Mouse (Mus musculus) liver, embryonic 13.5 days (tissue): ENCODE measurements around the gene 1700029H14Rik. TPM values are rescaled to one million over a fixed set of nuclear protein-coding genes. Genes with fewer than 3 reads are reported as not detected.

ENCODE experiments used
- ATAC-seq: fragments of 200-750 bp; cut with Nextera tagmentation; 2 replicates; pipeline ENCODE4 v1.8.0; 2017; ENCODE audit warnings: low read depth, mild to moderate bottlenecking, moderate number of reproducible peaks, moderate library complexity
- DNase-seq: peaks from one replicate; pipeline ENCODE4 v3.0.0; 2022
- H3K27ac ChIP-seq: fragments of 300-500 bp; sonication (generic); 2 replicates; pipeline ENCODE4 v1.5.1; 2015; ENCODE audit warnings: moderate library complexity, mild to moderate bottlenecking, inconsistent platforms
- H3K27me3 ChIP-seq: fragments of 300-500 bp; sonication (generic); 2 replicates; pipeline ENCODE4 v1.6.1; 2015; ENCODE audit warnings: mild to moderate bottlenecking, inconsistent platforms
- H3K36me3 ChIP-seq: fragments of 300-500 bp; sonication (generic); 2 replicates; pipeline ENCODE4 v1.6.1; 2015; ENCODE audit warnings: mild to moderate bottlenecking, inconsistent platforms
- H3K4me1 ChIP-seq: fragments of 300-500 bp; sonication (generic); replicated peaks from 2 replicates; pipeline ENCODE4 v1.6.1; 2015; ENCODE audit warnings: inconsistent platforms
- H3K4me2 ChIP-seq: fragments of 300-500 bp; sonication (generic); 2 replicates; pipeline ENCODE4 v1.6.1; 2015; ENCODE audit warnings: inconsistent platforms, mild to moderate bottlenecking, moderate library complexity
- H3K4me3 ChIP-seq: fragments of 300-500 bp; sonication (generic); replicated peaks from 2 replicates; pipeline ENCODE4 v1.5.1; 2015; ENCODE audit warnings: mild to moderate bottlenecking, inconsistent platforms
- H3K9ac ChIP-seq: fragments of 300-500 bp; sonication (generic); 2 replicates; pipeline ENCODE4 v1.6.1; 2015; ENCODE audit warnings: mild to moderate bottlenecking, inconsistent platforms
- H3K9me3 ChIP-seq: fragments of 300-500 bp; sonication (generic); replicated peaks from 2 replicates; pipeline ENCODE4 v1.6.1; 2016; ENCODE audit warnings: inconsistent platforms
- WGBS: fragments of 180-500 bp; shearing (Covaris S2); methylation state at CpG from one replicate; pipeline ENCODE4 v1.1.7; 2015; ENCODE audit not compliant: insufficient replicate concordance; 5-methylcytosine and 5-hydroxymethylcytosine counted together
- polyA plus RNA-seq: library from polyadenylated mRNA; unstranded; fragments of >200 nt; fragmentation: Nextera tagmentation; extraction: Ambion mirVana; gene quantifications from 2 replicates; pipeline ENCODE4 v1.2.1, GENCODE M21; 2015

Gene 1700029H14Rik
- polyA plus RNA-seq, 1 experiment from 2014 or later = not detected

DNA sequence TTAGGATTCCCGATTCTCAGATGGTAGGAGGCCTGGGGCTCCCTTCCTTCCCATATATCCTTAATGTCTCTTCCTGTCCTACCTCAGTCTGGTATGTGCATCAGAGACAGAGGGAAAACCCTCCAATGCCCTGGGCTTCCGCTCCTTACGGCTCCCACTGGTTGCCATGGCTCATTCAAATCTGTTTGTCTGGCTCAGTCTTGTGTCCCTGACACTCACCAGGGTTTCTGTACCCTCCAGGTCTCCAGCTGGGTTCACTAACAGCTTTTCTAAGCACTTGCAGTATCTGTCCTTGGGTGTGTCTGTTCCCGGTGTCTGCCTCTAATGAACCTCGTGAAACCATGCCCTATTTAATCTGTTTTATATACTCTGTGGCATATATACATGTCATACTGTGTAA, 20.7 kb downstream of the 1700029H14Rik start:
- H3K36me3 ChIP-seq = no peaks in the 10 kb centered on the region
- H3K27me3 ChIP-seq = no peaks in the 10 kb centered on the region
- H3K4me1 ChIP-seq = no peaks in the 10 kb centered on the region
- H3K4me2 ChIP-seq = no peak overlapping the region
- H3K9me3 ChIP-seq = no peaks in the 10 kb centered on the region
- H3K9ac ChIP-seq = no peak overlapping the region
- H3K27ac ChIP-seq = no peak overlapping the region
- DNase-seq (no peak), ATAC-seq (no peak)
- WGBS = 63% methylated on average over 5 of the region's 5 CpGs
- no peak overlapping the region for H3K4me3 ChIP-seq

DNA sequence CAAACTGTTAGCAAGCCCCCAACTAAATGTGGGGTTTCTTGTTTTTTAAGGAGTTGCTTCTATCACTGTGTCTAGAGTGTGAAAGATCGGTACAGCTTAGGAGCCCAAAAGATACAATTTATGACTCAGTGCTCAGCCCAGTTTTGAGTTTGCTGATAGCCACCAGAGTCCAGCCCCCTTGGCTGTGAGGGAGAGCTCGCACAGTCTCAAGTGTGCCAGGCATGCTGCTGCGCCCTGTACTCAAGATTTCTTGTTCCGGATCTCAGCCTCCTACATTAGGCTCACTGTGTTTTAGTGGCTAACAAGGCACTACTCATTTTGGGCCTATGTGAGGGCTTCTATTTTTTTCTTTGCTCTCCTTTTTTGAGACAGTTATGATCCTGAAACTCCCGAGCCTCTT, 22.1 kb downstream of the 1700029H14Rik start:
- Histone ChIP-seq H3K9me3 (no peaks in the 10 kb centered on the region), H3K4me2 (no peak overlapping the region), H3K27ac (no peak overlapping the region), H3K27me3 (no peaks in the 10 kb centered on the region), H3K36me3 (no peaks in the 10 kb centered on the region), H3K4me1 (no peaks in the 10 kb centered on the region), H3K9ac (no peak overlapping the region), H3K4me3 (no peak overlapping the region)
- ATAC-seq (no peak), DNase-seq (no peak)
- WGBS = 61% methylated on average over 5 of the region's 5 CpGs

DNA sequence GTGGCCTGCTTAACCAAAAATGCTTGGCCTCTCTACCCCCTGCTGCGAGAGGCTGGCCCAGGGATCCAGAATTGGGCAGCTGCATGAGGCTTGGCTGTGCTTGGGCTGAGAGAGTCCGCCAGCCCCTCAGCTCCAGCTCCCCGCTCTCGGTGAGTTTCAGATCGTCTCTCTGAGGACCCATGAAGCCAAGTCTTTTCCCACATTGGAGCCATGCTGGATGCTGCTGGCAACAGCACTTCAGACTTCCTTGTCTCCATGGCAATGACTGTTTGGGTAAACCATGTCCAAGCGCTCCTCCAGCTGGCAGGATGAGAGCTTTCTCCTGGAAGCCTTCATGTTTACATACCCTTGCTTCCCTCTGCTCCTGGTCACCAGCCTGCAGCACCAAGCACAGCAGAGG, 23.4 kb downstream of the 1700029H14Rik start:
- ATAC-seq = no peak
- no peak for DNase-seq

DNA sequence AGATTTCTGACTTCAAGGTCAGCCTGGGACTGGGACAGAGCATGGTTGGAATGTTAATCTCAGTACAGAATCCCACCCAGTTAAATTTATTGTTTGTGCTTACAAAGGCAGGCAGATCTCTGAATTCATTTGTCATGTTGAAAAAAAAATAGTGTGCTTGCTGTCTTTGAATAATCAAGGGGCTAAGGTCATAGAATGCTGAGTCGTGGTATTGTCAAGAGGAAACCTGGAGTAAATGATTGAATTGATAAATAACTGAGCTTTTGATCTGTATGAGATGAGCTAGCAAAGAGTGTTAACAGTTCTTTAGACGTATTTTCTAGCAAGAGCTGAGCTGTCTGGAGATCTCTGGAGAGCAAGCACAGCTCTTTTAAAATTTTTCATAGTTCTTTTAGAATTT, 25.2 kb downstream of the 1700029H14Rik start:
- Histone ChIP-seq H3K4me3 (no peak overlapping the region), H3K27ac (no peak overlapping the region), H3K4me2 (no peak overlapping the region), H3K4me1 (no peaks in the 10 kb centered on the region), H3K9ac (no peak overlapping the region), H3K9me3 (no peaks in the 10 kb centered on the region), H3K36me3 (no peaks in the 10 kb centered on the region), H3K27me3 (no peaks in the 10 kb centered on the region)
- DNase-seq (no peak), ATAC-seq (no peak)
- WGBS = 31% methylated on average over 2 of the region's 2 CpGs

More for the DNA sequence above, 23.4 kb downstream of the 1700029H14Rik start:
- no peak overlapping the region for H3K4me2 ChIP-seq
- no peak overlapping the region for H3K27ac ChIP-seq
- 63% methylated on average over 6 of the region's 6 CpGs for WGBS
- no peaks in the 10 kb centered on the region for H3K27me3 ChIP-seq
- H3K9me3 ChIP-seq = no peaks in the 10 kb centered on the region
- H3K9ac ChIP-seq = no peak overlapping the region
- H3K4me1 ChIP-seq = no peaks in the 10 kb centered on the region
- H3K36me3 ChIP-seq = no peaks in the 10 kb centered on the region
- H3K4me3 ChIP-seq = no peak overlapping the region

DNA sequence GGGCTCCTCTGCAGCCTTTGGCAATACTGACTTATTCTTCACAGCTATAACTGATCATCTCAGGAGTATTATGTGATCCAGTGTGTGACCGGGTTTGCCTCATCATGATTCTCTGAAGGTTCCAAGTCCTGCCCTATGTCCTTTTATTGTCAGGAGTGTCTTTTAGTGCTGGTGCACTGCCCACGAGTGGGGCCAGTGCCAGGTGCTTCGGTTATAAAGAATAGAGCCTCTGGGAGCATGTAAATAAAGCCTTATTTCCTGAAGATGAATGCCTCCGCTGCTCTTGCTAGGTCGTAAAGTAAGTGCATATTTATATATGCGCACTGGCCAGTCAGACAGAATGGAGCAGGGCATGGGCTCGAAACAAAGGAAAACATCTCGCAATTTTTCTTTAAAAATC, 29.1 kb downstream of the 1700029H14Rik start:
- H3K27ac ChIP-seq = no peak overlapping the region
- H3K4me2 ChIP-seq = no peak overlapping the region
- H3K4me1 ChIP-seq = no peaks in the 10 kb centered on the region; the same call in 1 of the 2 replicates
- H3K9me3 ChIP-seq = no peaks in the 10 kb centered on the region
- WGBS = 69% methylated on average over 8 of the region's 8 CpGs
- H3K36me3 ChIP-seq = no peaks in the 10 kb centered on the region
- ATAC-seq = no peak
- H3K4me3 ChIP-seq = no peak overlapping the region
- H3K27me3 ChIP-seq = no peaks in the 10 kb centered on the region
- no peak overlapping the region for H3K9ac ChIP-seq
- no peak for DNase-seq

DNA sequence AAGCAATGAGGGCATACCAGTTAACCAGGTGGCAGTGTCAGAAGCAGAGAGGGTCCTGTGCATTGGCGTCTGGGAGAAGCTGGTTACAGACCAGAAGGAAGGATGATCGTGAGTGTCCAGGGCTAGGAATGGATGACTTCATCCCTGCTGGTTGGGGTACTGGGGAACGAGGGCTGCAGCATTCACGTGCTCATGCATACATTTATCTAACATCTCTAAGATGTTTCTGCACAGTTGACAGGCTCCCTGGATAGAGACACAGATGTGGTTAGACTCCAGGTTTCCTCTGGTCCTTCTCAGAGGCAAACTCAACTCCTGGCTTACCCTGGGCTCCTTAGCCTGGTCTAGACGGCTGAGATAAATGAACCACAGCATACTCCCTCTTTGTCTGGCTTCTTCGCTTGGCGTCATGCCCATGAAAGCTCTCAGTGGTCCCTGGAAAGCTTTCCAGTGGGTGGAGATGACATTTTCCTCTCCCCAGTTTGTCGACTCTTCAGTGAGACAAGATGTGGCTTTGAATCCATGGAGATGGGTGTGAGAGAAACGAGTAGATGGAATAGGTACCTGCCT, 30.6 kb downstream of the 1700029H14Rik start:
- Histone ChIP-seq H3K4me3 (no peak overlapping the region), H3K9me3 (no peaks in the 10 kb centered on the region; the same call in 1 of the 2 replicates), H3K27ac (no peak overlapping the region), H3K27me3 (no peaks in the 10 kb centered on the region), H3K36me3 (no peaks in the 10 kb centered on the region), H3K4me1 (no peaks in the 10 kb centered on the region; the same call in 1 of the 2 replicates), H3K9ac (no peak overlapping the region), H3K4me2 (no peak overlapping the region)
- WGBS = 49% methylated on average over 9 of the region's 9 CpGs
- DNase-seq = no peak
- no peak for ATAC-seq

DNA sequence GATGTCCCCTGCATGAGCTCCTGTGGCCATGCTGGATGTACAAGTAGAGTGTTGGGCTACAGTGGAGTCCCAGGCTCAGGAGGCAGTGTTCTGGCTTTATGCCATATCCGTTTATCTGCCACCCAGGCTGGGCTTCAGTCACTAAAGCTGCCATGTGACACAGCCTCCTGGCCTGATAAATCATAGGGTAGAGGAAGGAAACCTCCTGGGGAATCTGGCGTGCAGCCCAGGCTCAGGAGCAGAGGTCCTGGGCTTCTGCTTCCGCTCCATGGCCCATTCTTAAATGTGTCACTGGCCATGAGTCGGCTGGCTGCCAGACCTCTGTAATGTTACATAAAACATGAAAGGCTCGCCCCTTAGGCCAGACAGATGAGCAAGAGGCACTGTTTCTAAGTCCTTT, 31.3 kb downstream of the 1700029H14Rik start:
- H3K4me2 ChIP-seq = no peak overlapping the region
- H3K4me1 ChIP-seq = no peaks in the 10 kb centered on the region; the same call in 1 of the 2 replicates
- H3K9ac ChIP-seq = no peak overlapping the region
- ATAC-seq = no peak; the same call in 1 of the 2 replicates
- H3K27me3 ChIP-seq = no peaks in the 10 kb centered on the region
- WGBS = 42% methylated on average over 5 of the region's 5 CpGs
- no peaks in the 10 kb centered on the region; the same call in 1 of the 2 replicates for H3K9me3 ChIP-seq
- H3K36me3 ChIP-seq = no peaks in the 10 kb centered on the region
- H3K27ac ChIP-seq = no peak overlapping the region
- DNase-seq = no peak
- no peak overlapping the region for H3K4me3 ChIP-seq

DNA sequence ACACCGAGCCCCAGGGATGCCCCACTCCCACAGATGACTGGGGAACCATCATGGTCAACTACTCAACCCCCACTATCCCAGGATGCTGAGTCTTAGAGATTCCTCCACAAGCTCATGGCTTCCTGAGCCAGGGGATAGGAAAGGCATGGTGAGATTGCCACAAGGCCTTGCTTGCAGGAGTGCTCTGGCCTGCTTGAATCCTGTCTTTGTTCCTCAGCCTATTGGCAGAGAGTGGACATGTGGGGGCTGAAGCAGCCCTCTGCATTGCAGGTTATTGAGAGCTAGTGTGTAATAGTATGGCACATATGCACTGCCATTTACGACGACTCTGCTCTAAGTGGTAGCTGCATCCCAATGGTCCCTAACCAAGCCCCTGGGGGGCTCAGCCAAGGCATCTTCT, 31.9 kb downstream of the 1700029H14Rik start:
- DNase-seq (no peak), ATAC-seq (no peak)
- Histone ChIP-seq H3K9me3 (no peaks in the 10 kb centered on the region; the same call in 1 of the 2 replicates), H3K27ac (no peak overlapping the region), H3K4me1 (no peaks in the 10 kb centered on the region; the same call in 1 of the 2 replicates), H3K4me2 (no peak overlapping the region), H3K27me3 (no peaks in the 10 kb centered on the region), H3K9ac (no peak overlapping the region), H3K4me3 (no peak overlapping the region), H3K36me3 (no peaks in the 10 kb centered on the region)
- WGBS = 59% methylated on average over 3 of the region's 3 CpGs

DNA sequence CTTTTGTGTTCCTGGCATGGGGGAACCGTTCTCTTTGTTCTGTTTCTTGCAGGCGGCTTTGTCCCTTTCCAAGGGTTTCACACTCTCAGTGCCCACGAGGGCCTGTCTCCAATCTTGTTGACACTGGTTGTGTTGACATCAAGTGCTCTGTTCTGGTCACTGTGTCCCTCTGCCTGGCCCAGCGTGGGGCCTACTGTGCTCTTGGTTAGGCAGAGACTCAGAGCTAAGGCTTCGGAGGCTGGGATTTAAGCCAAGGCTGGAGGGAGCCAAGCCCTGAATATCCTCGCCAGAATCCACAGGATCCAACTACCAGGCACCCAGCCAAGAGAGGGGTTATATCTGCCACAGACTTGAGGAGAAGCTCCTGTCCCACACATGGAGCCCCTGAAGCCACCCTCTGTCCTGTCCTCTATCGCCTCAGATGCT, 32.4 kb downstream of the 1700029H14Rik start:
- no peak for ATAC-seq
- Histone ChIP-seq H3K27me3 (no peaks in the 10 kb centered on the region), H3K9ac (no peak overlapping the region), H3K27ac (no peak overlapping the region), H3K36me3 (no peaks in the 10 kb centered on the region), H3K4me1 (no peaks in the 10 kb centered on the region; the same call in 1 of the 2 replicates), H3K9me3 (no peaks in the 10 kb centered on the region; the same call in 1 of the 2 replicates), H3K4me3 (no peak overlapping the region), H3K4me2 (no peak overlapping the region)
- WGBS = 55% methylated on average over 7 of the region's 7 CpGs
- DNase-seq = no peak

DNA sequence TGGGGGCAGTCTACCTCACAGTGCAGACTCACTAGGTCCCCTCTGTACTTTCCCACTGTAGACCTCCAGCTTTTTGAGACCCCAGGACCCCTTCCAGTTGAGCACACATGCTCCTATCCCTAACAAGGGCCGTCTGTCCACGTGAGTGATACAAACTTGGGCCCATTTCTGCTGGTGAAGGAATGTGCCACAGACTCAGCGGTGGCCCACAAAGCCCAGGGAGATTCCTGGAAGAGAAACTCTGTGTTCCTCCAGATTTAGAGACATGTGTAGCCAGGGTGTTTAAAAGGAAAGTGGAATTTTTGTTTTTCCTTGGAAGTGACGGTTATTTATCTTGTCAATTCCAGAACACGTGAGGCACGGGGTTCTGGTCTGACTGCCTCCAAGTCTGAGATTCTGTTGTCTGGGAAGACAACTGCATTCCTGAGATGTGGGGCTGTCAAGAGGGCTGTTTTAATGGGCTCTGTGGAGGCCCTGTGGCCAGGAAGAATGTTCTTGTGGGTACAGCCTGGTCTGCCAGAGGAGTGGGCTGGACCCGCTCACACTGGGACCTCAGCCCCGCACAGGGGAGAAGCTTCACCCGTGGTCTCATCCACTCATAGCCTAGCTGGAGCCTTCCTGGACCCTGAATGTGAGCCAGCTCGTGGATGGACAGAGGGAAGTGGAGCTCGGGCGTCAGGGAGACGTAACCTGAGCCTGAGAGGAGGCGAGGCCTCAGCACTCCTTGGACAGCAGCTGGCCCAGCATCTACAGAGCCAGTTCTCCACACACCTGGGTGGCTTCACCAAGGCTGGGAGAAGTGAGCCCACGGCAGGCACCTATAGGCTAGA, 33.0 kb downstream of the 1700029H14Rik start:
- DNase-seq = no peak
- no peak for ATAC-seq
- Histone ChIP-seq H3K4me3 (no peak overlapping the region), H3K36me3 (no peaks in the 10 kb centered on the region), H3K4me1 (no peaks in the 10 kb centered on the region; the same call in 1 of the 2 replicates), H3K27me3 (no peaks in the 10 kb centered on the region), H3K27ac (no peak overlapping the region), H3K9me3 (no peaks in the 10 kb centered on the region; the same call in 1 of the 2 replicates), H3K4me2 (no peak overlapping the region), H3K9ac (no peak overlapping the region)
- 56% methylated on average over 15 of the region's 15 CpGs for WGBS

DNA sequence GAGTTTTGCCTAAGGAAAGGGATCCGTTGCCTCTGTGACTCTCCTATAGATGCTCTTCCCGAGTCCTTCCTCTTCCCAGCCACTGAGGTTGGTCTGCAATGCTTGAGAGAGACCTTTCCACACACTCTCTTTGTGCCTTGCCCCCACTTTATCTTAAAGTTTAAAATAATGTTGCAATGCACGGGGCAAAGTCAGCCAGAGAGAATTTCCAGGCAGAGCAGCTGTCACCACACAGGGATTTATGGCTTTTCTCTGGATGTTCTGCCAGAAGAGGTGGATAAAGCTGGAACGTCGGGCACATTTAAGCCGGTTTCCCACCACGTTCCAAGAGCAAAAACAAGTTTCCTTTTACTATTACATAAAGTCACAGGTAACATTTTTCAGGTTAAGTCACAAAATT, 40.9 kb downstream of the 1700029H14Rik start:
- Histone ChIP-seq H3K27me3 (peaks cover 9% of the 10 kb centered on the region; the same call in 1 of the 2 replicates), H3K27ac (no peak overlapping the region), H3K9me3 (no peaks in the 10 kb centered on the region), H3K4me1 (no peaks in the 10 kb centered on the region), H3K4me2 (no peak overlapping the region), H3K4me3 (no peak overlapping the region), H3K9ac (no peak overlapping the region), H3K36me3 (no peaks in the 10 kb centered on the region)
- DNase-seq (no peak), ATAC-seq (no peak)
- 51% methylated on average over 7 of the region's 7 CpGs for WGBS
